Mouse (Mus musculus) bone marrow, adult 2 months (tissue): ENCODE measurements around the gene Pakap. TPM values are rescaled to one million over a fixed set of nuclear protein-coding genes. Genes with fewer than 3 reads are reported as not detected.

Source experiments
- H3K27ac ChIP-seq: fragments of 200-500 bp; 2 replicates; pipeline ENCODE4 v1.5.1; 2012; ENCODE audit warnings: low read depth, mild to moderate bottlenecking, control low read depth, inconsistent platforms, low read length; ENCODE audit not compliant: control insufficient read depth, poor library complexity, insufficient read depth
- H3K4me1 ChIP-seq: fragments of 200-500 bp; 2 replicates; pipeline ENCODE4 v1.6.1; 2011; ENCODE audit warnings: low read length; ENCODE audit not compliant: control insufficient read depth, insufficient read depth
- H3K4me3 ChIP-seq: fragments of 200-500 bp; replicated peaks from 2 replicates; pipeline ENCODE3; 2011; ENCODE audit warnings: mild to moderate bottlenecking, low read depth, low read length, control low read depth; ENCODE audit not compliant: control insufficient read depth
- CTCF ChIP-seq: fragments of 200-500 bp; IDR thresholded peaks from 2 replicates; pipeline ENCODE4 v1.5.1; 2011; ENCODE audit warnings: low read length, control low read depth; ENCODE audit not compliant: control insufficient read depth, insufficient read depth
- POLR2A ChIP-seq: fragments of 200-500 bp; IDR thresholded peaks from 2 replicates; pipeline ENCODE4 v1.6.1; 2011; ENCODE audit warnings: low read depth, mild to moderate bottlenecking, control low read depth, low read length, borderline replicate concordance; ENCODE audit not compliant: control insufficient read depth
- WGBS: fragments of 180-500 bp; shearing (Covaris S2); methylation state at CpG from one replicate; pipeline ENCODE4 v1.1.7; 2018; 5-methylcytosine and 5-hydroxymethylcytosine counted together
- polyA plus RNA-seq: library from polyadenylated mRNA; stranded (reverse); fragments of >200 nt; gene quantifications from 2 replicates; pipeline ENCODE4 v1.2.4, GENCODE M21; 2011; ENCODE audit warnings: low replicate concordance; ENCODE audit not compliant: missing spikeins, insufficient read depth, insufficient read length

Pakap gene
- polyA plus RNA-seq, 1 experiment, result 1.9 TPM

- Histone ChIP-seq H3K4me3 (no peak overlapping the region), H3K4me1 (no peaks in the 10 kb centered on the region; the same call in 1 of the 2 replicates), H3K27ac (no peak overlapping the region)
- no peak for TF ChIP-seq POLR2A
- no peak for TF ChIP-seq CTCF
- 84% methylated on average over 9 of the region's 9 CpGs for WGBS
Observed at GRCm38 (mm10) chr4:57852461-57853040, 284.6 kb downstream of the Pakap start.

DNA sequence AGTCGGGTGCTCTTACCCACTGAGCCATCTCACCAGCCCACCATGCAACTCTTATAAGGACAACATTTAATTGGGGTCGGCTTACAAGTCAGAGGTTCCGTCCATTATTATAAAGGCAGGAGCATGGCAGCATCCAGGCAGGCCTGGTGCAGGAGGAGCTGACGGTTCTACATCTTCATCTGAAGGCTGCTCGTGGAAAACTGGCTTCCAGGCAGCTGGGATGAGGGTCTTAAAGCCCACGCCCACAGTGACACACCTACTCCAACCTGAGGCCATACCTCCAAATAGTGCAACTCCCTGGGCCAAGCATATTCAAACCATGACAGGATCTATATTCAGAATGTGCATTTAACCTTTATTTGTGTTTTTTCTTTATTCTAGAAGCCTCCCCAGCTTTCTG is 286.2 kb downstream of the Pakap start:
- 87% methylated on average over 6 of the region's 6 CpGs for WGBS
- H3K27ac ChIP-seq, result no peak overlapping the region
- no peaks in the 10 kb centered on the region for H3K4me1 ChIP-seq
- no peak overlapping the region for H3K4me3 ChIP-seq
- TF ChIP-seq POLR2A (no peak), CTCF (no peak)

DNA sequence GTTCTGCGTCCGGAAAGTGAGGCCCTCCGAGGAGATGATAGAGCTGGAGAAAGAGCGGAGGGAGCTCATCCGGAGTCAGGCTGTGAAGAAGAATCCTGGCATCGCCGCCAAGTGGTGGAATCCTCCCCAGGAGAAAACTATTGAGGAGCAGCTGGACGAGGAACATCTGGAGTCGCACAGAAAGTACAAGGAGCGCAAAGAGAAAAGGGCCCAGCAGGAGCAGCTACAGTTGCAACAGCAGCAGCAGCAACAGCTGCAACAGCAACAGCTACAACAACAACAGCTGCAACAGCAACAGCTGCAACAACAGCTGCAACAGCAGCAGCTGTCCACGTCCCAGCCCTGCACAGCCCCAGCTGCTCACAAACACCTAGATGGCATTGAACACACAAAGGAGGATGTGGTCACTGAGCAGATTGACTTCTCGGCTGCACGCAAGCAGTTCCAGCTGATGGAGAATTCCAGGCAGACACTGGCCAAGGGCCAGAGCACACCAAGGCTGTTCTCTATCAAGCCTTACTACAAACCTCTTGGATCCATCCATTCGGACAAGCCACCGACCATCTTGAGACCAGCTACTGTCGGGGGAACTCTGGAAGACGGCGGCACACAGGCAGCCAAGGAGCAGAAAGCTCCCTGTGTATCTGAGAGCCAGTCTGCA is 287.4 kb downstream of the Pakap start:
- WGBS, result 78% methylated on average over 18 of the region's 18 CpGs
- TF ChIP-seq POLR2A (no peak), CTCF (no peak)
- Histone ChIP-seq H3K4me1 (no peaks in the 10 kb centered on the region), H3K4me3 (no peak overlapping the region), H3K27ac (no peak overlapping the region)

- Histone ChIP-seq H3K4me1 (no peaks in the 10 kb centered on the region), H3K4me3 (no peak overlapping the region), H3K27ac (no peak overlapping the region)
- TF ChIP-seq POLR2A, result no peak
- no peak for TF ChIP-seq CTCF
- 90% methylated on average over 10 of the region's 10 CpGs for WGBS
Observed at GRCm38 (mm10) chr4:57856673-57857072, 288.7 kb downstream of the Pakap start.

- no peak overlapping the region for H3K27ac ChIP-seq
- H3K4me1 ChIP-seq, result no peaks in the 10 kb centered on the region
- H3K4me3 ChIP-seq, result no peak overlapping the region
- TF ChIP-seq POLR2A (no peak), CTCF (no peak)
- 36% methylated on average over 6 of the region's 6 CpGs for WGBS
Observed at GRCm38 (mm10) chr4:57860204-57860611, 292.2 kb downstream of the Pakap start.

- H3K4me1 ChIP-seq, result peaks cover 1% of the 10 kb centered on the region; the same call in 1 of the 2 replicates
- no peak overlapping the region for H3K27ac ChIP-seq
- no peak overlapping the region for H3K4me3 ChIP-seq
- 54% methylated on average over 6 of the region's 6 CpGs for WGBS
- no peak for TF ChIP-seq CTCF
- no peak for TF ChIP-seq POLR2A
Observed at GRCm38 (mm10) chr4:57861166-57861565, 293.2 kb downstream of the Pakap start.

DNA sequence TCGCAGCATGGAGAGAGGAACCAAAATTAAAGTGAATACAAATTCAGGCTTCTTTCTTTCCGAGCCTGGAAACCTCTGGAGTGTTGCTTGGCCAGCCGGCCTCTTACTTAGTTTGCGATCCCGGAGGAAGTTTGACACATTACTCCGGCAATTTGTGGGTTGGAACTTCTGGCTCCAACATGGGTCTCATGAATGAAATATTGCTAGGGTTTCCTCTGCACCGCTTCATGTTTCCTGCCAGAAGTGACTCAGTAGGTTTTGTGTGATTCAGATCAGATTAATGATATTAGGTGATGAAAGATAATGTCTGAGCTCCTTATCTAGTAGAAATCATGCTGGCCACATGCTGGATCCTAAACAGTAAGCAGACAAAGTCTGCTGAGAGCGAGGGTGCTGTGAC is 293.9 kb downstream of the Pakap start:
- Histone ChIP-seq H3K4me1 (peaks cover 1% of the 10 kb centered on the region; the same call in 1 of the 2 replicates), H3K4me3 (no peak overlapping the region), H3K27ac (no peak overlapping the region)
- WGBS, result 10% methylated on average over 8 of the region's 8 CpGs
- TF ChIP-seq POLR2A (no peak), CTCF (no peak)

GRCm38 (mm10) chr4:57862269-57862986 is 294.4 kb downstream of the Pakap start:
- TF ChIP-seq CTCF (no peak), POLR2A (no peak)
- Histone ChIP-seq H3K4me1 (peaks cover 1% of the 10 kb centered on the region), H3K4me3 (no peak overlapping the region), H3K27ac (no peak overlapping the region)
- 45% methylated on average over 9 of the region's 9 CpGs for WGBS
